8 mouse cellular contexts compared by ENCODE assay signal in genomic region chr11:68431699-68432360, GRCm38 (mm10). TPM values are rescaled to one million over a fixed set of nuclear protein-coding genes. Genes with fewer than 3 reads are reported as not detected.
DNase-seq lines count a peak whose midpoint lies in the region; ATAC-seq and TF ChIP-seq lines count a peak whose summit lies in the region.

Gene Pik3r5, plus strand, starts transcription at chr11:68432121.

- H3K27ac ChIP-seq in ES-E14 (ENCODE audit: insufficient read depth, low read depth, low read length, poor library complexity, severe bottlenecking) = no peak within 1 kb of the TSS
- no peak within 1 kb of the TSS for H3K27ac ChIP-seq in cerebellum, adult 2 months (ENCODE audit: insufficient read depth, low read length)
- no peak within 1 kb of the TSS for H3K27ac ChIP-seq in hindbrain, embryonic 12.5 days

- peaks cover 0 to 2% of the 10 kb centered on the region in 2 experiments; a peak in 2 of 4 replicates for H3K4me1 ChIP-seq in ES-E14 (ENCODE audit: control insufficient read depth in 2 of 2, insufficient read depth in 2 of 2, low read length in 2 of 2, poor library complexity in 1 of 2)
- no peaks in the 10 kb centered on the region for H3K4me1 ChIP-seq in cerebellum, adult 2 months (ENCODE audit: control insufficient read depth, insufficient read depth, low read length)
- H3K4me1 ChIP-seq in hindbrain, embryonic 12.5 days = peaks cover 14% of the 10 kb centered on the region

- WGBS in cerebellum, adult 2 months = 10% methylated on average over 35 of the region's 35 CpGs
- WGBS in hindbrain, embryonic 12.5 days = 8% methylated on average over 35 of the region's 35 CpGs

- H3K9ac ChIP-seq in ES-E14 (ENCODE audit: insufficient read depth, low read depth, low read length, poor library complexity, severe bottlenecking) = peak within 1 kb of the TSS; percentile 72
- H3K9ac ChIP-seq in hindbrain, embryonic 12.5 days = peak within 1 kb of the TSS; percentile 36; the same call in 1 of the 2 replicates

- no peak for TF ChIP-seq POLR2A in cerebellum, adult 2 months (IDR thresholded peaks at IDR 0.05; ENCODE audit: borderline replicate concordance, insufficient read depth, low read length)

- H3K9me3 ChIP-seq in ES-E14 (ENCODE audit: control insufficient read depth, insufficient read depth, low read depth, low read length) = no peaks in the 10 kb centered on the region
- no peaks in the 10 kb centered on the region for H3K9me3 ChIP-seq in hindbrain, embryonic 12.5 days (replicated peaks)

- TF ChIP-seq CTCF in cerebellum, adult 2 months (IDR thresholded peaks at IDR 0.05; ENCODE audit: borderline replicate concordance, insufficient read depth, low read depth, low read length) = peak; percentile 36; the same call in 1 of the 2 replicates

- H3K4me3 ChIP-seq in ES-E14 (ENCODE audit: insufficient read depth in 1 of 2, low read depth in 1 of 2, low read length in 2 of 2, poor library complexity in 1 of 2, severe bottlenecking in 1 of 2) = peak within 1 kb of the TSS; percentile 73 to 93
- peak within 1 kb of the TSS; percentile 29 for H3K4me3 ChIP-seq in cerebellum, adult 2 months (replicated peaks; ENCODE audit: insufficient read depth, low read depth, low read length)
- peak within 1 kb of the TSS; percentile 35 for H3K4me3 ChIP-seq in hindbrain, embryonic 12.5 days

- ATAC-seq in hindbrain, embryonic 12.5 days (ENCODE audit: low FRiP score) = peak; percentile 83

- in situ Hi-C loops in ES-E14 (cut with MboI; ENCODE audit: low sequenced_read_pairs in 2 of 2, unreplicated experiment in 2 of 2) = no loop called here

- DNase-seq in ES-E14 (ENCODE audit: low read depth, low spot score) = peak; percentile 82
- peak in 1 of 2 experiments; percentile 13 for DNase-seq in cerebellum, adult 2 months
- DNase-seq in frontal cortex, postnatal 10 days (ENCODE audit: low spot score in 2 of 2) = peak; percentile 26 to 63
- DNase-seq in layer of hippocampus, postnatal 25 days (ENCODE audit: extremely low spot score in 1 of 2, low spot score in 1 of 2) = peak; percentile 39 to 62
- peak; percentile 86 for DNase-seq in lung, postnatal 36 days
- peak; percentile 94 for DNase-seq in retina, embryonic 14.5 days (ENCODE audit: low spot score)
- peak; percentile 91 to 93 for DNase-seq in thymus, postnatal 36 days

- no peaks in the 10 kb centered on the region for H3K36me3 ChIP-seq in ES-E14 (ENCODE audit: control insufficient read depth, insufficient read depth, low read length, poor library complexity, severe bottlenecking)
- no peaks in the 10 kb centered on the region for H3K36me3 ChIP-seq in hindbrain, embryonic 12.5 days

- H3K27me3 ChIP-seq in cerebellum, adult 2 months (ENCODE audit: control insufficient read depth, insufficient read depth, low read length) = peaks cover 2% of the 10 kb centered on the region; the same call in 1 of the 2 replicates
- H3K27me3 ChIP-seq in hindbrain, embryonic 12.5 days = peaks cover 36% of the 10 kb centered on the region

- peak within 1 kb of the TSS; percentile 51 for H3K4me2 ChIP-seq in hindbrain, embryonic 12.5 days (replicated peaks)

TF ChIP-seq in ES-E14, 5 proteins besides CTCF, POLR2A, EP300 and RAD21:
- no peak for TF ChIP-seq MAFK (IDR thresholded peaks at IDR 0.05; ENCODE audit: insufficient read depth, low read depth, low read length)
- 0 out of 2 replicates have a peak, but pooled peaks have one; percentile 20 for TF ChIP-seq ZC3H11A (IDR thresholded peaks at IDR 0.05; ENCODE audit: borderline replicate concordance, low read depth, low read length)
TF ChIP-seq in ES-E14: peak in this region for 1.

RNA-seq across cellular contexts. Expression of gene Pik3r5, which starts in this region (rescaled TPM):
- total RNA-seq in ES-E14 (2012; rRNA removed) = 0.94 and 1.3 TPM in 2 replicates
- polyA plus RNA-seq in cerebellum, adult 2 months (2012; rRNA removed) = 0.93 TPM in 2 replicates
- polyA plus RNA-seq in hindbrain, embryonic 12.5 days (2016; fragmentation: Nextera tagmentation; extraction: Ambion mirVana) = 0.81 and 1.0 TPM in 2 replicates
- total RNA-seq in layer of hippocampus, postnatal 25 days (2021) = 1 to 10 TPM; 1.7 to 2.1 TPM

Comparison
In these comparisons a context has a peak if more than half of its experiments do, and no peak if none do; other contexts are left out.
1. H3K4me3 ChIP-seq: peak in every context shown above with its lines; median percentile 83 in ES-E14; 35 in hindbrain, embryonic 12.5 days; 29 in cerebellum, adult 2 months.